Mouse (Mus musculus) embryonic fibroblast, embryonic 13.5 days (primary cell): ENCODE measurements at regions not wholly inside any gene's neighbourhood (a gene's known extent, or its start where the extent isn't known, plus 50 kb on each side); places are given as distances from the start of the nearest gene placed in this dataset.

Source experiments
- CTCF ChIP-seq: IDR thresholded peaks from 2 replicates; pipeline ENCODE4 v1.5.1; 2011; ENCODE audit warnings: mild to moderate bottlenecking, control low read depth, low read length, moderate library complexity, borderline replicate concordance; ENCODE audit not compliant: insufficient read depth
- POLR2A ChIP-seq: IDR thresholded peaks from 2 replicates; pipeline ENCODE4 v1.6.1; 2011; ENCODE audit warnings: low read depth, mild to moderate bottlenecking, control low read depth, low read length, moderate library complexity

DNA sequence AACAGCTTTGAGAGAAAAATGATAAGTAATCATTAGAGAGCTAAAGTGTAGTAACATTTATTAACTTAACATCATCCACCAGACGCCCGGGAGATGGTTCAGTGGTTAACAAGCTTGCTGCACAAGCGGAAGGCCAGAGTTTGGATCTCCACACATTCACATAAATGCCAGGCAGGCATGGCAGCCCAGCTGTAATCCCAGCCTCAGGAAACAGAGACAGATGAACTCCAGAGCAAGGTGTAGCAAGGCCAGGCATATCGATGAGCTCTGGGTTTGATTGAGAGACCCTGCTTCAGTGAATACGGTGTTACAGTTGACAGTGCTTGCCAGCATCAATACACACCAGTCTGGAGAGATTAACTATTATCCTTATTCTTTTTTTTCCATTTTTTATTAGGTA lies 62.1 kb upstream of the Coro2b start:
- TF ChIP-seq CTCF (no peak), POLR2A (no peak)
